Mouse (Mus musculus) megakaryocyte, embryonic 14.5 days (primary cell): ENCODE results near the gene Cdc6.
"Not testable (repeated sequence)": the region's sequence is repeated elsewhere in the genome, so short reads cannot be mapped to it uniquely, and the experiment has no call there.

ENCODE experiments used
- FLI1 ChIP-seq: IDR thresholded peaks from 2 replicates; pipeline ENCODE4 v1.6.1; 2012; ENCODE audit warnings: low read length, inconsistent platforms, mixed read lengths
- GATA1 ChIP-seq: IDR thresholded peaks from 3 replicates; pipeline ENCODE4 v1.6.1; 2012; ENCODE audit warnings: mixed read lengths, low read length, inconsistent platforms, borderline replicate concordance

- not testable (repeated sequence) for TF ChIP-seq GATA1, FLI1
Observed at GRCm38 (mm10) chr11:98921813-98922212, 14.2 kb downstream of the Cdc6 start.
